In genomic region chr3:144570816-144571487, GRCm38 (mm10) we compare ENCODE assay signal across 8 mouse cellular contexts. TPM values are rescaled to one million over a fixed set of nuclear protein-coding genes. Genes with fewer than 3 reads are reported as not detected.
DNase-seq lines count a peak whose midpoint lies in the region; ATAC-seq and TF ChIP-seq lines count a peak whose summit lies in the region.

No protein-coding gene starts in this region.

- H3K27ac ChIP-seq in left cerebral cortex, adult 2 months = peak overlapping the region; percentile 100
- H3K27ac ChIP-seq in cortical plate, adult 2 months (ENCODE audit: insufficient read depth, low read length) = peak overlapping the region; percentile 96
- H3K27ac ChIP-seq in hindbrain, postnatal 0 days = peak overlapping the region; percentile 99
- peak overlapping the region; percentile 91 for H3K27ac ChIP-seq in neural tube, embryonic 12.5 days

- H3K9me3 ChIP-seq in hindbrain, postnatal 0 days (ENCODE audit: low read length) = no peaks in the 10 kb centered on the region
- no peaks in the 10 kb centered on the region for H3K9me3 ChIP-seq in neural tube, embryonic 12.5 days

- no peak for TF ChIP-seq POLR2A in cortical plate, adult 2 months (IDR thresholded peaks at IDR 0.05; ENCODE audit: extremely low read depth, insufficient read depth, low read length)

- peaks cover 4% of the 10 kb centered on the region; the same call in 1 of the 2 replicates for H3K36me3 ChIP-seq in hindbrain, postnatal 0 days (ENCODE audit: insufficient read depth, low read length)
- peaks cover 5% of the 10 kb centered on the region for H3K36me3 ChIP-seq in neural tube, embryonic 12.5 days

- no peak for ATAC-seq in hindbrain, postnatal 0 days
- no peak for ATAC-seq in neural tube, embryonic 12.5 days (ENCODE audit: low FRiP score, low read depth)

- peak overlapping the region; percentile 99 for H3K4me3 ChIP-seq in left cerebral cortex, adult 2 months
- peak overlapping the region; percentile 65 for H3K4me3 ChIP-seq in cortical plate, adult 2 months (ENCODE audit: insufficient read depth, low read length)
- H3K4me3 ChIP-seq in hindbrain, postnatal 0 days (ENCODE audit: low read length) = peak overlapping the region; percentile 87
- H3K4me3 ChIP-seq in neural tube, embryonic 12.5 days = peak overlapping the region; percentile 74

- H3K9ac ChIP-seq in hindbrain, postnatal 0 days (replicated peaks; ENCODE audit: low read length) = peak overlapping the region; percentile 91
- H3K9ac ChIP-seq in neural tube, embryonic 12.5 days = peak overlapping the region; percentile 87

- peaks cover 5% of the 10 kb centered on the region for H3K4me1 ChIP-seq in cortical plate, adult 2 months (ENCODE audit: control insufficient read depth, insufficient read depth, low read length)
- peaks cover 17% of the 10 kb centered on the region for H3K4me1 ChIP-seq in hindbrain, postnatal 0 days (ENCODE audit: insufficient read depth, low read length)
- peaks cover 25% of the 10 kb centered on the region for H3K4me1 ChIP-seq in neural tube, embryonic 12.5 days

- intact Hi-C loops in left cerebral cortex, adult 2 months (cut with DNase I) = loop anchor here (1.0 to 5.0 kb wide), 3 partner anchors 46 to 149 kb away; partner anchors contain the start of gene Sh3glb1
- intact Hi-C loops in left cerebral cortex, postnatal 4 days (cut with DNase I) = no loop called here

- no peak for DNase-seq in left cerebral cortex, adult 2 months (ENCODE audit: extremely low spot score in 1 of 2, low spot score in 2 of 2)
- DNase-seq in left cerebral cortex, postnatal 4 days = no peak
- DNase-seq in hindbrain, postnatal 0 days (ENCODE audit: low spot score) = peak; percentile 86
- DNase-seq in thymus, postnatal 36 days = no peak
- DNase-seq in ovary, postnatal 10 days (ENCODE audit: low spot score) = no peak
- DNase-seq in kidney, postnatal 10 days = no peak

- H3K27me3 ChIP-seq in hindbrain, postnatal 0 days (ENCODE audit: insufficient read depth, low read length) = no peaks in the 10 kb centered on the region
- no peaks in the 10 kb centered on the region for H3K27me3 ChIP-seq in neural tube, embryonic 12.5 days (replicated peaks)

- WGBS in hindbrain, postnatal 0 days = 1% methylated on average over 25 of the region's 25 CpGs
- under 1% methylated on average over 25 of the region's 25 CpGs for WGBS in neural tube, embryonic 12.5 days

- peak overlapping the region; percentile 63 for H3K4me2 ChIP-seq in hindbrain, postnatal 0 days (ENCODE audit: low read depth, low read length)
- H3K4me2 ChIP-seq in neural tube, embryonic 12.5 days (replicated peaks) = peak overlapping the region; percentile 61

- no peak for TF ChIP-seq CTCF in left cerebral cortex, adult 2 months (IDR thresholded peaks at IDR 0.05)
- no peak for TF ChIP-seq CTCF in cortical plate, adult 2 months (IDR thresholded peaks at IDR 0.05; ENCODE audit: extremely low read depth, insufficient read depth, low read length)
- TF ChIP-seq CTCF in hindbrain, postnatal 0 days (IDR thresholded peaks at IDR 0.05; ENCODE audit: low read depth) = no peak

RNA-seq across cellular contexts. Expression of gene Selenof, which starts 0.8 kb away (rescaled TPM):
- total RNA-seq in left cerebral cortex, adult 2 months (2021) = 100 to 1,000 TPM; 204 to 206 TPM
- total RNA-seq in left cerebral cortex, postnatal 4 days (2021) = 100 to 1,000 TPM; 248 to 253 TPM
- 265 and 279 TPM in 2 replicates for polyA plus RNA-seq in cortical plate, adult 2 months (2012; rRNA removed)
- 210 and 211 TPM in 2 replicates for total RNA-seq in hindbrain, postnatal 0 days (2014; rRNA removed)
- 686 and 693 TPM in 2 replicates for polyA plus RNA-seq in hindbrain, postnatal 0 days (2015; fragmentation: Nextera tagmentation; extraction: Ambion mirVana)
- polyA plus RNA-seq in neural tube, embryonic 12.5 days (2016; fragmentation: Nextera tagmentation; extraction: Ambion mirVana) = 476 and 491 TPM in 2 replicates

RNA-seq across cellular contexts. Expression of gene Hs2st1, which starts 1.0 kb away (rescaled TPM):
- 10 to 100 TPM; 47.2 to 50.7 TPM for total RNA-seq in left cerebral cortex, adult 2 months (2021)
- 10 to 100 TPM; 56.3 to 60.1 TPM for total RNA-seq in left cerebral cortex, postnatal 4 days (2021)
- 26.4 and 27.5 TPM in 2 replicates for polyA plus RNA-seq in cortical plate, adult 2 months (2012; rRNA removed)
- 38.8 and 39.2 TPM in 2 replicates for total RNA-seq in hindbrain, postnatal 0 days (2014; rRNA removed)
- 11.0 and 11.1 TPM in 2 replicates for polyA plus RNA-seq in hindbrain, postnatal 0 days (2015; fragmentation: Nextera tagmentation; extraction: Ambion mirVana)
- polyA plus RNA-seq in neural tube, embryonic 12.5 days (2016; fragmentation: Nextera tagmentation; extraction: Ambion mirVana) = 24.1 and 24.6 TPM in 2 replicates
